Mouse (Mus musculus) hematopoietic stem cell, adult 5-6 weeks (primary cell): ENCODE data around the gene Cog5. TPM values are rescaled to one million over a fixed set of nuclear protein-coding genes. Genes with fewer than 3 reads are reported as not detected.

Experiments used
- ATAC-seq, 2 experiments: fragments of 125-278 bp in 1 of 2; replicated peaks in 1 of 2; 2 replicates each; pipeline ENCODE4 v1.8.0; 2016 to 2017; ENCODE audit warnings: inconsistent platforms in 2 of 2, mild to moderate bottlenecking in 2 of 2, moderate number of reproducible peaks in 2 of 2, low read depth in 1 of 2, moderate TSS enrichment in 1 of 2; ENCODE audit not compliant: low FRiP score in 2 of 2, poor library complexity in 2 of 2, severe bottlenecking in 2 of 2, insufficient read depth in 1 of 2, low TSS enrichment in 1 of 2
- total RNA-seq: library from RNA; stranded (forward); fragments of 172-1452, 232-1000 nt; gene quantifications from 2 replicates; pipeline ENCODE4 v1.2.3, GENCODE M21; 2017

Gene Cog5
- total RNA-seq, 1 experiment from 2014 or later, result 67.2 TPM

DNA sequence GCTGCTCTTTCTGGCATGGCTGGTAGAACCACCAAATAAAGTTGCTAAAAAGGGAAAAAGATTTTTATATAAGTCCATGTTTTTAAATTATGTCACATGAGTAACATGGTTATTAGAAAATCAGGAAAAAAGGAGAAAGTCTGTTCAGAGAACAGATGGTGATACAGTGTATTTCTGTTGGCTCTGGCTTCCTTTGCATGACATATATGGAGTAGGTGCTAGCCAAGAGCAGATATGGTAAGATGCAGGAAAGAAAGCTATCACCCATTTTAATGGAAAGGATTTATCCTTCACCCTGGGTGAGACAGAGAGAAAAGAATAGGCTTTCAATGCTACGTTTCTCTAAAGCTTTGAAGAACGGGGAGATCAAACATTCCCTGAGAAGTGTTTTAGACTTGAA is 99.8 kb downstream of the Cog5 start:
- no peak for ATAC-seq

DNA sequence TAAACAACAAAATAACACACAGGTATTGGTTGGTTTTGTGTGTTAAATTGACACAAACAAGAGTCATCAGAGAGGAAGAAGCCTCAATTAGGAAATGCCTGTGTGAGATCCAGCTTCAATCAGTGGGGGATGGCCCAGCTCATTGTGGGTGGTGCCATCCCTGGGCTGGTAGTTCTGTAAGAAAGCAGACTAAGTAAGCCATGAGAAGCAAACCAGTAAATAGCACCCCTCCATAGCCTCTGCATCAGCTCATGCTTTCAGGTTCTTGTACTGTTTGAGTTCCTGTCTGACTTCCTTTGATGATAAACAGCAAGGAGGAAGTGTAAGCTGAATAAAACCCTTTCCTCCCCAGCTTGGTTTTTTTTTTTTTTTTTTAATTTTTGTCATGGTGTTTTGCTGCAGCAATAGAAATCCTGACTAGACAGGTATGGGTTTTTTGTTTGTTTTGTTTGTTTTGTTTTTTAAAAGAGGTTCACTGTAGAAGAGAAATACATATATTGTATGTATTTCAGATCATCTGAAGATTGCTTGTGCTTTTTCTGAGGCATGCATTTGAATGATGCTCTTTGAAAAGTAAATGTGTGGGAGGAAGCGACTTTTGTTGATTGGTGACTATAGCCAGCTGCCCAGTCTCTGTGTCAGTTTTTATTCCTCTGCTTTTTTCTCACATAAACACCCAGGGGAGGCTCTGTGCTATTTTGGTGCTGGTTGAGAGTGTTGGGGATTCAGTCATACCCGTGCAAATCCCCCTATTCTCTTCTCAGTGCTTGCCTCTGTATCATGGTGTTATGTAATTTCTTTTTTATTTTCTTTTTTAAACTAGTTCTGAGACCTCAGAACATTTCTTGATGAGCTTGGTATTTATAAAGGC is 101.5 kb downstream of the Cog5 start:
- ATAC-seq, result no peak

DNA sequence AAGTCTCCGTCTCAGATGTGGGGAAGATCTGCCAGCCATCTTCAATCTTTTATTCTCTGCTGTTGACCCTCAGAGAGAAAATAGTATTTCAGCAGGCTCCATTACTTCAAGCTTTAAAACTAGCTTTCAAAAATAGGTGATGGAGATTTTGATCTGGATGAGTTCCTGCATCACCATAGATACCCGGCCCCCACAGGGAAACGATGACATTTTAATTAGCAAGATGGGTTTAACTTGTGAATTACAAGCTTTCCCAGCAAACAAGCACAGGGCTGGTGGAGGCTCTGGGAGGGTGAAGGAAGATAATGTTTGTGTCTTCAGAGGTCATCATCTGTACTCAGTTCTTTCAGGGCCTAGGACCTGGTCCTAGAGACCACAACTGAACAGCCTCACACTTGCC is 118.9 kb downstream of the Cog5 start:
- ATAC-seq, result no peak

DNA sequence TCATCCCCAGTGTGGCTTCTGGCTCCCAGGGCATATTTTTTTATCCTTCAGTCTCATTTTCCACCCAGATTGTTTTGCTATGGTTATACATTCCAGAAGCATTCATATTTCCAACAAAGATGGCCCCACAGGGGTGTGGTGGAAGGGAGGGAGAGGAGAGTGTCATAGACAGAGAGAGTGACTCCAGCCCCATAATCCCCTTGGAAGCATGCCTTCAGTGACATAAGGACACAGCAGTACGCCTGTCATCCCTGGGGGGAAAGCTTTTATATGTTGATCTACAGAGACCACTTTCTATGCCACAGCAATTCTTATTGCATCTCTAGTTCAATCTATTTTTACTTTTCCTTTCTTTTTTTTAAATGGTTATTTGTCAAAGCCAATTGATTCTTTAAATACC is 129.6 kb downstream of the Cog5 start:
- ATAC-seq, result no peak

DNA sequence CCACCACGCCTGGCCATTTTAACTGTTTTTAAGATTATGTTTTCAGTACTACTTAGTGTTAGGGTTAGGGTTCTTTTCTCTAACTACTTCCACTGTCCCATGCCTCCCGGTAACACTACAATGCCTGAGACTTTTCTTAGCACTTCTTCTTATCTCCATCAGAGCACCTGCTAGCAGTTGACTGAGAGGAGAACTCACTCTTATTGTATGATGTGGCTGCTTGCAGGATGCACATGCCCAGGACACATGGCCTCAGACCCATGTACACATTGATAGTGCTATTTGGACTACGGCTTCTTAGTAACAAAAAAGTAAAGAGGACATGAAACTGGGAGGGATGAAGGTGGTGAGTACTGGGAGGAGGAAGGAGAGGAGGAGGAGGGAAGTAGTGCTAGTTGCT is 133.9 kb downstream of the Cog5 start:
- ATAC-seq, result no peak

DNA sequence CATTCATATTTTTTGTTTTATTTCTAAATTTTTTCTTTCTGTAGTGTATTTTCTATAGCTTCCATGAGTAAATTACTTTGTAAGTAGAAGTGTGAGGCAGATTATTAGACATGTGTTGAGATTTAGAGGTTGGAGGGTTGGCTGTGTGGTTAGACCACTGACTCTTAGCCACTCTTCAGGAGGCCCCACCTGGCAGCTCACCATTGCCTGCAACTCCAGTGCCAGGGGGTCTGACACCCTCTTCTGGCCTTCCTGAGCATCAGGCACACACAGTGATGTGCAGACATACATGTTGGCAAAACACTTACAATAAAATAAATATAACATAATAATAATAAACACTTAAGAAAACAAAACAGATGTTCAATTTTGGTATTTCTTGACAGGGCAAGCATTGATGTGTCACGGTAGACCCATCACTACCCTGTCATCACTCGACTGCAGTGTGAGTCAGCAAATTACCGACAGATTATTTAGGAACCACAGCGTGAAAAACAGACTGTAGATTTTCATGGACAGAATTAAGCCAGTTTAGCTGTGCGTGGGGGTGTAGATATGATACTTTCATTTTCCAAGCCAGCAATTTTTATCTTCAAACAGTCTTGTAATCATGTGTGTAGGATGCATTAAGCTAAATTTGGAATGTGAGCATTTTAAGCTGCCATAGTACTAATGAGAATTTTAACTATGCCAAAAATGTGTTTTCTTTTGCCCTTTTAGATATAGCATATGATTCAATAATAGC is 151.9 kb downstream of the Cog5 start:
- ATAC-seq, result no peak

DNA sequence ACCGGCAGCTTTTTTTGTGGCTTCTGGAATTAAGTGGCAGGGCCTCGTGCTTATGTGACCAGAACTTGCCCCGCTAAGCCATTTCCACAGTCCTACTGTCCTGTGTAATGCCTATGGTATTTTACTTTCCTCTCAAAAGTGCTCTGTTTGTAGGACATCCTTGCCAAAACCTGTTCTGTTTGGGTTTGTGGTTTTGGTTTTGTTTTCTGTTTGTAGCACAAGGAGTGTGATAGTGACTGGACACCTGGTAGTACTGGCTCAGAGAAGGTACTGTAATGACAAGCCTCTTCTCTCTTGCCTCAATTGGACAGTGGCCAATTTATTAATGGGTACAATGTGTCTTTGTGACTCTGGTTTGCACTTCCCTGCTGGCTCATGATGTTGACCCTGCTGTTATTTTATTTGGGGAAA is 163.4 kb downstream of the Cog5 start:
- no peak for ATAC-seq

DNA sequence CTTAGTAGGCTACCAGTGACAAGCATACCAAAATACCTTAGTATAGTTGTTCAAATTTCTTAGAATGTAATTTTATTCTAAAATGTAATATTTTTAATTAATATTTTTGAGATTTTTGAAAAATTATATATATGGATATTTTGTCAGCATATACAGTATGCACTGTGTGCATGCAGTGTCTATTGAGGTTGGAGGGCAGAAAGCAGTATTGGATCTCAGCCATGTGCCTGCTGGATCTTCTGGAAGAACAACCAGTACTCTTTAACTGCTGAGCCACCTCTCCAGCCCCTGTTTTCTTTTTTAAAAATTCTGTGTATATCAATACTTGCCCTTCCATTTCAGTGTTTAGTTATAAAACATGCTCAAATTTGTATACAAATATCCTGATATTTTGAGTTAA is 164.4 kb downstream of the Cog5 start:
- ATAC-seq, result no peak

DNA sequence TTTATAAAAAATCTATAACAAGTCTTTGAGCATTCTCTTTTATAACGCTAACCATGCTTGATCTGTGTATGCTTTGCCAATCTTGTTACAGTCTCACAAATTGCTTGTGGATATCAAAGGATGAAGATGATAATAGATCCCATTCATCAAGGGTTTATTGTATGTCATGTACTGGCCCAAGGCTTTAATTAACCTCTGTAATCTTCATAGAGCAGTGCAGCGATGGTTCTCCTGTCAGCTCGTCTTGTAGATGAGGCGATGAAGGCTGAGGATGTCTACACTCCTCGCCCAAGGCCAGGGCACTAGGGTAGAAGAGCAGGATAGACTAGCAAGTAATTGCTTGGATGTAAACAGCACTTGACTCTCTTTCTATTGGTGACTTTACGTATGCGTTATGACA is 164.9 kb downstream of the Cog5 start:
- ATAC-seq, result no peak

DNA sequence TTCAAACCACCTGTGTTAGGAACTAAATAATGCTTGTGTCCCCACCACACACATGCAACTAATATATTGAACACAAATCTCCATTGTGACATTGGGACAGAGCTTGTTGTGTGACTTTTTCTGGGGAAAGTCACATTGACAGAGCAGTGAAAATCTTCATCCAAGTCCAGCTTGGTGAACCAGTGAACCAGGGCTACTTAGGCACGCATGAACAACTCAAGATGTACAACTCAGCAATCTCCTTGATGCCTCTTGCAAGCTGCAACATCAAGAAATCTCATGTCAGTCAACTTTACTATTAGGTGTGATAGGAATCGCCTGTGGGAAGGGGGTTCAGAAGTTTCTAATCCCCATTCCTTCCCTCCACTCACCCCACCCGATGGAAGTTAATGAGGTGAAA is 169.0 kb downstream of the Cog5 start:
- ATAC-seq, result no peak

DNA sequence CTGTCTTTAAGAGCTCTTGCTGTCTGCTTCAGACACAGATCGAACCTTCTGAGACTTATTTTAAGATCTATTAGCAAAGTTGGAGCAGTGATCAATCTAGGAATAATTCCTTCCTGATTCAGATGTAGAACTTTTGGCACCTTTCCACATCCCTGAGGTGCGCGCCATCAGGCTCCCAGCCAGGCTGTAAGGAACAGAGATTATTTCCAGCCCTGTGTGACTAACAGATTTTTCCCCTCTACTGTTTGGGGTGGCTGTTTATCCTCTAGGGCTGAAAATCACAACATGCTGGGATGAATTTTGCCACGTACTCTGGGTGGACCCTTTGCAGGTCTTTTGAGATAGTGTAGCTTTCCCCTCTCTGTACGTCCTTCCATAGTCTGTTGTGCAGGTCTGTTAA is 170.2 kb downstream of the Cog5 start:
- no peak for ATAC-seq

DNA sequence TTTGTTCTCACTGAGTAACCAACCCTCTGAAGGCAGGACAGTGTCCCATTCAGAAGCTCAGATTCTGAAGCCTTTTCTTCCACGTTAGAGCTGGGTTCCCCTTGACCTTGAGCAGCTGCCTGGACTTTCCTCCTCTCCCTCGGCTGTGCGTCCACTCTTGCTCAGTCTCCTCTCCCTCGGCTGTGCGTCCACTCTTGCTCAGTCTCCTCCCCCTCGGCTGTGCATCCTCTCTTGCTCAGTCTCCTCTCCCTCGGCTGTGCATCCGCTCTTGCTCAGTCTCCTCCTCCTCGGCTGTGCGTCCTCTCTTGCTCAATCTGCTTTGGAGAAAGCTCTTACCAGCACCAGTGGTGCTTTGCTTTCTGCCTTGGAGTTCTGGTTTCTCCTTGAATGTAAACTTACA is 171.2 kb downstream of the Cog5 start:
- no peak for ATAC-seq

DNA sequence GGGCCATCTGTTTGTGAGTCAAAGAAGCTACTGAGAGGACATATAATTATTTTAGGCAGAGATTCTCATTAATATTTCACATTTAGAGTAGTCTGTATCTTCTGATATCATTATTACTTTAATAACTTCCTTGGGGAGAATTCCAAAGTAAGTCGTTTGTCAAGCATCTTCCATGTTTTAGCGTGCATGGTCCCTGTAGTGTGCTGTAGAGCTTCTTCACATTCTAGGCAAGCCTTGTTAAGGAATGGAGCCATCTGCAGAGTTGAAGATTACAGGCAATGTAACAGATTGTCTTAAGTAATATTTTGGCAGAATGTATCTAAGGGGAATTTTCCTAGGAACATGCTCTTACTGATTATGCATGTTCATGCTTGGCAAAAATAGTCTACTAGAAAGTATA is 171.8 kb downstream of the Cog5 start:
- no peak for ATAC-seq

DNA sequence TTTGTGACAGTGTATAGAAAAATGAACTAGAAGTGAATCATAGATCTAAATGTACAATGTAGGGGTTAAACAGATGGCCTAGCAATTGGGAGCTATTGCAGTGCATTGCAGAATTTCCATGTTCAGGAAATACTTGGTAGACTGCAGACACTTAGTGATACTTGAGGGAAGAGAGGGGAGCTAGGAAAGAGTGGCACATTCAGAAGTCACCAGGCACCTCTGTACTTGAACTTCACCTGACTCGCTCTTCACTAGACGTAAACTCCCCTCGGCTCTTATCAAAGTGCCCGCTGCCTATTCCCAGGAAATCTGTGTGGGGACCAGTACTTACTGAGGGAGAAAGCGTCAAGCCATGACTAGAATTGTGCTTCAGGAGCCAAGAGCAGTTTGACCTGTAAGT is 180.8 kb downstream of the Cog5 start:
- ATAC-seq, result no peak

DNA sequence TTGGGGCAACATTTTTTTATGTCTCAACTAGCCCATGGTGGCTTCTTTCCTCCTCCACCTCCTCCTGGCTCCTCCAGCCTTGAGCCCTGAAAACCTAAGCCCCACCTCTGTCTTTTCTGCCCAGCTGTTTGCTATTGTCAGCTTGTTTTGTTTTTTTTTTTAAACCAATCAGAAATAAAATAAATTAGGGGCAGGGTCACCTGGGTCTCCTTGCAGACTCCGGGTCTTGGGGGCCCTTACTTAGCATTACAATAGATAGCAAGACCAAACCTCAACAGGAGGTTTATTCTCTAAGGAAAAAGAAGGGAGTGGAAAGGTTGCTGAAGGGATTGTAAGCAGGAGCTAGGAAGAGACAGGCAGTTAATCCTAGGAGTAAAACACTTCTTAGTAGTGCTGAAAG is 181.5 kb downstream of the Cog5 start:
- no peak for ATAC-seq

DNA sequence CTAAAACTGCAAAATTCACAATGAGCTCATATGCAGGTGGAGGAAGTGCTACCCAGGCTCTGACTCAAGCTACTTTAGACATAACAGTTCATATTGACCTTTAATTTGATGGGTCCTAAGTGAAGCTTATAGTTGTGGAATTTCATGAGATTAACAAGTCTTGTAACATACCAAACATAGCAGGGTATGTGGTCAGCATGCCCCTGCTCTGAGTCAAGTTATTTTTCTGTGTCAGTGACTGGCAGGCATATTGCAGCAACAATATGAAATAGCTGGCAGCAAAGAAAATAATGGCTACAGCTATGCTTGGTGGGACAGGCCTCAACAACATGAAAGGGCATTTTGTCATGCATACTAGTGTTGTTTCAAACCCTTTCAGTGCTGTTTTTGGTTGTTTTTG is 183.9 kb downstream of the Cog5 start:
- ATAC-seq, result no peak

DNA sequence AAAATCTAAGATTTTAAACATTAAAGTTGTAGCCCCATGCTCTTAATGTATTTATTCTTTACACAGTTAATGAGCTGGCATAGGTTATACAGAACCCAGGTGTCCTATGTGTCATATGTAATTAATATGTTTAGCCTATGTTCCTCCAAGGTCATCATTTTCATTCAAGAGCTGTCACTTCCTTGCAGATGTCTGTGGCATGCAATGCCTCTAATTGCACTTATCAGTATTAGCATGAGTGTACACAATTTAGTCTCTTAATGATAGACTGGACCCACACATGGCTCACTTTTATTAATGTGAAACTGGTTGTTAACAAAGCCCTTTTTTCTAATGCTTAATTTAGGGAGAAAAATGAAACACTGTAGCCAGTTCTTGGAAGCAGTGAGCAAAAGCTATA is 184.6 kb downstream of the Cog5 start:
- no peak for ATAC-seq

DNA sequence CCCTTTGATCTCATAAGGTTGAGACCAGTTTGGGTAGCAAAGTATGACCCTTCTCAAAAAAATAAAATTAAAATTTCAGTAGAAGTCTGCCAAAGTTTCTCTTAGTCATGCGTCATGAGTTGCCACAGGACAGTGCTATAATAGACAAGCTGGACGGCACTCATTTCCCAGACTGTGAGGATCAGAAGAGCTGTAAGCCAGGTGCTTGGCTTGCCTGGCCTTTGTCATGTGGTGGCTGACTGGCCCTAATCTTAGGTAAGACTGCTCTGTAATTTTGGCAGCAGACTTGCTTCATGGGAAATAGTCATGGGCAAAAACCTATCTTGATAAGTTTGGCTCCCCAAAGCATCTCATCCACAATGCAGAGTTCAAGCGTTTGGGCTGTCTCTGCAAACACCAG is 191.4 kb downstream of the Cog5 start:
- no peak for ATAC-seq
